Mouse (Mus musculus) heart, adult 2 months (tissue): ENCODE measurements at regions not wholly inside any gene's neighbourhood (a gene's known extent, or its start where the extent isn't known, plus 50 kb on each side); places are given as distances from the start of the nearest gene placed in this dataset.

Experiments used
- EP300 ChIP-seq: fragments of 200-500 bp; IDR thresholded peaks from 2 replicates; pipeline ENCODE4 v1.6.1; 2011; ENCODE audit warnings: low read depth, low read length, control low read depth; ENCODE audit not compliant: insufficient read depth
- POLR2A ChIP-seq: fragments of 200-500 bp; IDR thresholded peaks from 2 replicates; pipeline ENCODE4 v1.6.1; 2011; ENCODE audit warnings: mild to moderate bottlenecking, low read depth, low read length, control low read depth; ENCODE audit not compliant: insufficient read depth

GRCm38 (mm10) chr4:75764141-75764540 lies 486.0 kb upstream of the Dmac1 start:
- TF ChIP-seq EP300 (no peak), POLR2A (no peak)
